8 mouse cellular contexts compared by ENCODE assay signal in genomic region chr8:71507589-71508104, GRCm38 (mm10). TPM values are rescaled to one million over a fixed set of nuclear protein-coding genes. Genes with fewer than 3 reads are reported as not detected.
DNase-seq lines count a peak whose midpoint lies in the region; ATAC-seq and TF ChIP-seq lines count a peak whose summit lies in the region.

No protein-coding gene starts in this region.

- TF ChIP-seq CTCF in olfactory bulb, adult 2 months (IDR thresholded peaks at IDR 0.05; ENCODE audit: insufficient read depth, low read depth, low read length) = no peak

- H3K27me3 ChIP-seq in forebrain, embryonic 16.5 days (replicated peaks; ENCODE audit: control insufficient read depth, insufficient read depth, low read length) = peaks cover 43% of the 10 kb centered on the region
- peaks cover 37% of the 10 kb centered on the region for H3K27me3 ChIP-seq in liver, embryonic 16.5 days (ENCODE audit: control insufficient read depth, insufficient read depth, low read depth, low read length)

- peak overlapping the region; percentile 73 for H3K4me2 ChIP-seq in forebrain, embryonic 16.5 days (ENCODE audit: low read length)
- peak overlapping the region; percentile 47 for H3K4me2 ChIP-seq in liver, embryonic 16.5 days (ENCODE audit: low read depth, low read length)

- peak; percentile 92 for DNase-seq in Muller cell, postnatal 12 days (ENCODE audit: inconsistent ontology term)
- peak; percentile 83 to 91 for DNase-seq in cerebellum, adult 18-20 months
- DNase-seq in heart, postnatal 10 days = peak; percentile 86 to 88
- DNase-seq in kidney, postnatal 36 days = peak; percentile 70 to 85
- peak; percentile 68 for DNase-seq in urinary bladder, postnatal 14 days (ENCODE audit: low spot score)

- peaks cover 6% of the 10 kb centered on the region; the same call in 1 of the 2 replicates for H3K4me1 ChIP-seq in forebrain, embryonic 16.5 days (replicated peaks; ENCODE audit: control insufficient read depth, insufficient read depth, low read length)
- H3K4me1 ChIP-seq in liver, embryonic 16.5 days (ENCODE audit: control insufficient read depth, low read depth, low read length) = peaks cover 12% of the 10 kb centered on the region
- H3K4me1 ChIP-seq in olfactory bulb, adult 2 months (ENCODE audit: control insufficient read depth, insufficient read depth, low read length) = peaks cover 8% of the 10 kb centered on the region; the same call in 1 of the 2 replicates

- WGBS in forebrain, embryonic 16.5 days = under 1% methylated on average over 57 of the region's 61 CpGs
- WGBS in liver, embryonic 16.5 days (ENCODE audit: insufficient replicate concordance) = 2% methylated on average over 60 of the region's 61 CpGs
- under 1% methylated on average over 61 of the region's 61 CpGs for WGBS in olfactory bulb, adult 2 months

- H3K9ac ChIP-seq in forebrain, embryonic 16.5 days (replicated peaks; ENCODE audit: low read depth, low read length) = peak overlapping the region; percentile 55
- no peak overlapping the region for H3K9ac ChIP-seq in liver, embryonic 16.5 days (ENCODE audit: low read depth, low read length)

- intact Hi-C loops in heart, postnatal 10 days (cut with DNase I) = no loop called here

- 0 out of 2 replicates have a peak, but pooled peaks have one; percentile 35 for TF ChIP-seq POLR2A in olfactory bulb, adult 2 months (IDR thresholded peaks at IDR 0.05; ENCODE audit: insufficient read depth, low read depth, low read length)

- peak overlapping the region; percentile 47 for H3K4me3 ChIP-seq in forebrain, embryonic 16.5 days (replicated peaks; ENCODE audit: low read length)
- H3K4me3 ChIP-seq in liver, embryonic 16.5 days (ENCODE audit: low read depth, low read length) = peak overlapping the region; percentile 36
- H3K4me3 ChIP-seq in olfactory bulb, adult 2 months (ENCODE audit: insufficient read depth, low read depth, low read length) = peak overlapping the region; percentile 55

- no peak overlapping the region for H3K27ac ChIP-seq in forebrain, embryonic 16.5 days (ENCODE audit: low read length)
- no peak overlapping the region for H3K27ac ChIP-seq in liver, embryonic 16.5 days (ENCODE audit: low read length)
- H3K27ac ChIP-seq in olfactory bulb, adult 2 months (ENCODE audit: insufficient read depth, low read depth, low read length) = no peak overlapping the region

- H3K36me3 ChIP-seq in forebrain, embryonic 16.5 days (ENCODE audit: control insufficient read depth, insufficient read depth) = no peaks in the 10 kb centered on the region
- no peaks in the 10 kb centered on the region for H3K36me3 ChIP-seq in liver, embryonic 16.5 days (ENCODE audit: control insufficient read depth, insufficient read depth)

- ATAC-seq in forebrain, embryonic 16.5 days = peak; percentile 92
- peak; percentile 49 for ATAC-seq in liver, embryonic 16.5 days (ENCODE audit: low read depth)

- no peaks in the 10 kb centered on the region for H3K9me3 ChIP-seq in forebrain, embryonic 16.5 days (ENCODE audit: control insufficient read depth, low read length)
- no peaks in the 10 kb centered on the region for H3K9me3 ChIP-seq in liver, embryonic 16.5 days (replicated peaks; ENCODE audit: control insufficient read depth, low read length)

RNA-seq across cellular contexts. Expression of gene Plvap, which starts 3.9 kb away (rescaled TPM):
- 3.5 and 4.4 TPM in 2 replicates for polyA plus RNA-seq in forebrain, embryonic 16.5 days (2015; fragmentation: Nextera tagmentation; extraction: Ambion mirVana)
- total RNA-seq in heart, postnatal 10 days (2021) = 10 to 100 TPM; 21.8 to 22.0 TPM
- polyA plus RNA-seq in liver, embryonic 16.5 days (2015; fragmentation: Nextera tagmentation; extraction: Ambion mirVana) = 18.2 and 20.3 TPM in 2 replicates
- polyA plus RNA-seq in olfactory bulb, adult 2 months (2012; ENCODE audit: insufficient read depth, insufficient read length, low replicate concordance, missing spikeins) = not detected in 2 replicates

RNA-seq across cellular contexts. Expression of gene Ccdc194, which starts 17.9 kb away (rescaled TPM):
- 0.26 TPM in 1 of 2 replicates, not detected in the other for polyA plus RNA-seq in forebrain, embryonic 16.5 days (2015; fragmentation: Nextera tagmentation; extraction: Ambion mirVana)
- under 1 TPM in 1 of 2 experiments, not detected in 1; 0.17 TPM for total RNA-seq in heart, postnatal 10 days (2021)
- 0.19 and 0.20 TPM in 2 replicates for polyA plus RNA-seq in liver, embryonic 16.5 days (2015; fragmentation: Nextera tagmentation; extraction: Ambion mirVana)
- not detected in 2 replicates for polyA plus RNA-seq in olfactory bulb, adult 2 months (2012; ENCODE audit: insufficient read depth, insufficient read length, low replicate concordance, missing spikeins)

RNA-seq across cellular contexts. Expression of gene Gtpbp3, which starts 19.7 kb away (rescaled TPM):
- polyA plus RNA-seq in forebrain, embryonic 16.5 days (2015; fragmentation: Nextera tagmentation; extraction: Ambion mirVana) = 12.1 and 12.6 TPM in 2 replicates
- total RNA-seq in heart, postnatal 10 days (2021) = 10 to 100 TPM; 19.7 to 22.1 TPM
- polyA plus RNA-seq in liver, embryonic 16.5 days (2015; fragmentation: Nextera tagmentation; extraction: Ambion mirVana) = 5.3 and 5.4 TPM in 2 replicates
- polyA plus RNA-seq in olfactory bulb, adult 2 months (2012; ENCODE audit: insufficient read depth, insufficient read length, low replicate concordance, missing spikeins) = not detected in 2 replicates

RNA-seq across cellular contexts. Expression of gene Ano8, which starts 21.9 kb away (rescaled TPM):
- polyA plus RNA-seq in forebrain, embryonic 16.5 days (2015; fragmentation: Nextera tagmentation; extraction: Ambion mirVana) = 4.1 and 4.4 TPM in 2 replicates
- 10 to 100 TPM; 14.6 to 15.3 TPM for total RNA-seq in heart, postnatal 10 days (2021)
- 0.07 and 0.14 TPM in 2 replicates for polyA plus RNA-seq in liver, embryonic 16.5 days (2015; fragmentation: Nextera tagmentation; extraction: Ambion mirVana)
- not detected in 2 replicates for polyA plus RNA-seq in olfactory bulb, adult 2 months (2012; ENCODE audit: insufficient read depth, insufficient read length, low replicate concordance, missing spikeins)

RNA-seq across cellular contexts. Expression of gene Bst2, which starts 29.6 kb away (rescaled TPM):
- 4.7 and 7.5 TPM in 2 replicates for polyA plus RNA-seq in forebrain, embryonic 16.5 days (2015; fragmentation: Nextera tagmentation; extraction: Ambion mirVana)
- 10 to 100 TPM; 13.0 to 13.5 TPM for total RNA-seq in heart, postnatal 10 days (2021)
- polyA plus RNA-seq in liver, embryonic 16.5 days (2015; fragmentation: Nextera tagmentation; extraction: Ambion mirVana) = 24.5 and 27.0 TPM in 2 replicates
- polyA plus RNA-seq in olfactory bulb, adult 2 months (2012; ENCODE audit: insufficient read depth, insufficient read length, low replicate concordance, missing spikeins) = not detected in 2 replicates
